Mouse (Mus musculus): Measurements from ENCODE around the gene Ttc19.
"Not testable (repeated sequence)": the region's sequence is repeated elsewhere in the genome, so short reads cannot be mapped to it uniquely, and the experiment has no call there.

Ttc19 gene

DNA sequence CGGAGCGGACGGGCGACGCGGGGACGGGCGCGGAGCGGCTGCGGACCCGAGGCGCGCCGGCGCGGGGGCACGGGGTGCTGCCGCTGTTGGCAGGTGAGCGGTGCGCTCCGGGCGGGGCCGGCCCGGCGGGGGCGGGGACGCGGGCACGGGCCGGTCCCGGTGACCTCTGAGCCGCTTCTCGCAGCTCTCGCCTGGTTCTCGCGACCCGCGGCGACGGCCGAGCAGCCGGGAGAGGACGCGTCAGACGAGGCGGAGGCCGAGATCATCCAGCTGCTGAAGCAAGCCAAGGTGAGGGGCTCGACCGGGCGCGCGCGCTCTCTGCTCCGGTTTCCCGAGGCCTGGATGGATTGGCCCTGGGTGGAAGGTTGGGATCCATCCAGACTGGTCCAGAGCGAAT lies 326 bp downstream of the Ttc19 start:
- no peak for DNase-seq (ENCODE audit: extremely low read depth, low read depth, low spot score)

DNA sequence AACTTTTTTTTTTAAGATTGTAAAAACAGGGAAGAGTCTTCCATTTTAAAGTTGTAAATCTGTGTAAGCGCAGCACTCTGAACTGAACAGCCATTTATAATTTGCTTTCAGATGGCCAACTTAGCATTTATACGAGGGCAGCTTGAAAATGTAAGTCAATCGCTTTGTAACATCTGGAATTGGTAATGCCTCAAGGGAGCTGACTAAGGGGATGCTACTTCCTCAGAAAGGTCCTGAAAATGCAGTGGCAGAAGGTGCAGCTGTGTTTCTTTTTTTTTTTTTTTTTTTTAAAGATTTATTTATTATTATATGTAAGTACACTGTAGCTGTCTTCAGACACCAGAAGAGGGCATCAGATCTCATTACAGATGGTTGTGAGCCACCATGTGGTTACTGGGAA lies 2.7 kb downstream of the Ttc19 start:
- not testable (repeated sequence) for DNase-seq (ENCODE audit: extremely low read depth, low read depth, low spot score)

DNA sequence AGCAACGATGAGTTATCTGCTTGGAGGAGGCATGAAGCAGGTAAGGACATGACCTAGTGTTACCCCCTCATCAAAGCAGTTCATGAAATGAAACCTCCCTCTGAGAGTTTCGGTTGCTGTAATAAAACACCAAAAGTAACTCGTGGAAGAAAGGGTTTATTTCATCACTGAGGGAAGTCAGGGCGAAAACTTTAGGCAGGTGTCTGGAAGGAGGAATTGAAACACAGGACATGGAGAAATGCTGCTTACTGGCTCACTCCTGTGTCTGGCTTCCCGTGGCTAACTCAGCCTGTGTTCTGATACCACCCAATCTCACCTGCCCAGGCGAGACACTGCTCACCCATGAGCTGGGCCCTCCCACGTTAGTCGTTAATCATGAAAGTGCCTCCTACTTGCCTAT lies 3.7 kb downstream of the Ttc19 start:
- DNase-seq (ENCODE audit: extremely low read depth, low read depth, low spot score), result no peak

DNA sequence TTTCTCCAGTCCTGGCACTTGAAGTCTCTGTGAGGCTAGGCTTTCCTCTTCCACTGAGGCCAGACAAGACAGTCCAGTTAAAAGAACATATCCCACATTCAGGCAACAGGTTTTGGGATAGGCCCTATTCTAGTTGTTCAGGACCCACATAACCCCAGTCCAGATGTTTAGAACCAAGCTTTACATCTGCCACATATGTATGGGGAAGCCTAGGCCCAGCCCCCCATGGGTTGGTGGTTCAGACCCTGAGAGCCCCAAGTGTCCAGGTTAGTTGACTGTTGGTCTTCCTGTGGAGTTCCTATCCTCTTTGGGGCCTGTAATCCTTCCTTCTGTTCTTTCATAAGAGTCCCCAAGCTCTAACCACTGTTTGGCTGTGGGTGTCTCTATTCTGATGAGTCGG lies 6.4 kb downstream of the Ttc19 start:
- DNase-seq (ENCODE audit: extremely low read depth, low read depth, low spot score), result no peak

- no peak for DNase-seq (ENCODE audit: extremely low read depth, low read depth, low spot score)
These were observed 12.8 kb downstream of the Ttc19 start for GRCm38 (mm10) chr11:62294121-62294520.

GRCm38 (mm10) chr11:62298883-62299282 lies 17.6 kb downstream of the Ttc19 start:
- no peak for DNase-seq (ENCODE audit: extremely low read depth, low read depth, low spot score)

DNA sequence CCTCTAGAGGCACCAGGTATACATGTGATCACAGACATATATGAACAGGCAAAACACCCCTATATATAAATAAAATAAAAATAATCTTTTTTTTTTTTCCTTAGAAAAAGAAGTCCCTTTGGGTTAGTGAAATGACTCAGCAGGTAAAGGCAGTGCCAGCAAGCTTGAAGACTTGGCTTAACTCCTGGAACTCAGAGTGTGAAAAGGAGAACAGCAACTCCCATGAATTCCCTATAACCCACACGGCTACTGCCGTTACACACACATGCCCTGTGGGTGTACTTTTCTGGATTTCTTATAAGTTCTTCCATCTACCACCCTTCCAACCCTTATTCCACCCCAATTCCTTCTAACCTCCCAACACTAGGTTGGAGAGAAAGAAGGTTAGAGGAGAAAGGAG lies 24.6 kb downstream of the Ttc19 start:
- DNase-seq (ENCODE audit: extremely low read depth, low read depth, low spot score), result no peak

- no peak for DNase-seq (ENCODE audit: extremely low read depth, low read depth, low spot score)
These were observed 28.0 kb downstream of the Ttc19 start for GRCm38 (mm10) chr11:62309296-62309695.

DNA sequence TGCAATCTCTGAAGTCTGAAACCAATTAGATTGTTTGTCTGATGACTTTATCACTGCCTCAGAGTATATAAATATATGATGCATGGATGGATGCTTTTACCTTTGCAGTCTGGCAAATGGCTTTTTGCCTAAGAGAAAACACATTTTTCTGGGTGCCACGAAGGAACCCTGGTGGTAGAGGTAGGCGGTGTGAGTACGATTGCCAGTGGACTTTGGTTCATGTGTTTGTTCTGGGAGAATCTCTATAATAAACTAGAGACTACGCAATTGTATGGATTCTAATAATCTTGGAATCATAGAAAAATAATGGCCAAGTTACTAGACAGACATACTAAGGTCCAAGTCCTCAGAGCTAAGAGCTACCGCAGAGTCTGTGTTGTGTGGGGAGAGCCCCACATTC lies 33.7 kb downstream of the Ttc19 start:
- no peak for DNase-seq (ENCODE audit: extremely low read depth, low read depth, low spot score)

DNA sequence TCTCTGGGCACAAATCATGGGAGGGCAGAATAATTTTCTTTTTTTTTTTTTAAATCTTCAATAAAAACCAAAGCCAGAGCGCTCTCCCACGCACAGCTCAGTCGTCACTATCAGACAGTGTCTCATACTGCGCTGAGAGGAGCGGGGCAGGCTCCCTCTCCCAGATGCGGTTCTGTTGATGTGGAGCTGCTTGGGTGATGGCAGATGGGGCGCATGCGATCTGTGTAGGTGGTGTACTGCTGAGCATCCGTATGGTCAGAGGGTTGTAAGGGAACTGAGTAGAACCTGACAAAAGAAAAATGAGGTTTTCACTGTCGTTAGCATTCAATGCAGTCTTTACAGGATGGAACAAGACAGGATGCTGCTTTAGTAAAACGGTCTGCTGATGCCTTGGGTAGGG lies 36.5 kb downstream of the Ttc19 start:
- no peak for DNase-seq (ENCODE audit: extremely low read depth, low read depth, low spot score)

DNA sequence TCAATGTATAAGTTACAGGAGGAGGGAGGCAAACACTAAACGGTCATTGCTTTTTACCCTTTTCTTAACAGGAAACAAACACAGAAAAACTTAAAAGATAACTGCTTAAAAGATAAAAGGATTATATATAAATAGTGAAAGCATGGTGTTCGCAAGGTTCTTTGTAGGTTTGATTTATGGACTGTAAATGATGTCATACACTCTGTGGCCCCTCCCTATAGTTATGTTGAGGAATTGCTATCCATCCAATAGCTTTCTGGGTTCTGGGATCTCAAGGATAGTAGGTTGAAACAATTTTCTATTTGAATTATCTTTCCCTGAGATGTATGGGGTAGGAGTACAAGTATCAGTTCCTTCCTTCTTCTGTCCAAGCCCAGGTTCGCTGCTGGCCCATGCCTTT lies 38.8 kb downstream of the Ttc19 start:
- no peak for DNase-seq (ENCODE audit: extremely low read depth, low read depth, low spot score)

DNA sequence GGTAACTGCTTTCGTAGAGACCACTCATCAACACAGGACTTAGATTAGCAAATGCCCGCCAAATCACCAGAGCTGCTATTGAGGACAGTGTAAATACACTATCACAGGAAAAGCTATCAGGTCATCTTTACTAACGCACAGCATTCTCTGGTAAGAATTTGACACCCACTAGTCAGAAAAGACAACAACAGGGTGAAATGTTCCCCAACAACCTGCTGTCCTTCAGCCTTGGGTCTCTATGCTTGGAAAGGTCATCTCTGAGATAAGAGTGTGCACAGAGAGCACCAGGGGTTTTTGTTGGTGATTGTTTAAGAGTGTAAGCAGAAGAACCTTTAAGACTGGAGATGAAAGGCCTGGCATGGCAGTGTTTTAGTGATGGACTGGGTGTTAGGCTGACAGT lies 42.4 kb downstream of the Ttc19 start:
- DNase-seq (ENCODE audit: extremely low read depth, low read depth, low spot score), result no peak

GRCm38 (mm10) chr11:62331141-62331540 lies 49.9 kb downstream of the Ttc19 start:
- no peak for DNase-seq (ENCODE audit: extremely low read depth, low read depth, low spot score)

GRCm38 (mm10) chr11:62332228-62332627 lies 51.0 kb downstream of the Ttc19 start:
- DNase-seq (ENCODE audit: extremely low read depth, low read depth, low spot score), result no peak

GRCm38 (mm10) chr11:62343002-62343401 lies 61.7 kb downstream of the Ttc19 start:
- no peak for DNase-seq (ENCODE audit: extremely low read depth, low read depth, low spot score)

DNA sequence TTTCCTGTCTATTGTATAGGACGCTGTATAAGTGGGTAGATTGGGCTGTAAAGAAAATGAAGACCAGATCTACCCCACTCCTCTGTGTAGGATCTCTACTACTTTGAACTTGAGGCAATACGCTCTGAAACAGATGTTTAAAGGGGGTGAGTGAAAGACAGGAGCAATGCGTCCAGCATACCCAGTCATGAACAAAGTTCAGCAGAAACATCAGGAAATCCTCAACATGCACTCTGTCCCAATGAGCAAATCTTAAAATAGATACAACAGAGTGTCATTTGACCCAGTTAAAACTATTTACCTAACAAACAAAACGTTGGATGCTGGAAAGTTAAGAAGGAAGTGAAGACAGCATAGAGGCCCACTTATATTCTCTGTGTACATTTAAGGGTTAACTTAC lies 70.7 kb downstream of the Ttc19 start:
- no peak for DNase-seq (ENCODE audit: extremely low read depth, low read depth, low spot score)

DNA sequence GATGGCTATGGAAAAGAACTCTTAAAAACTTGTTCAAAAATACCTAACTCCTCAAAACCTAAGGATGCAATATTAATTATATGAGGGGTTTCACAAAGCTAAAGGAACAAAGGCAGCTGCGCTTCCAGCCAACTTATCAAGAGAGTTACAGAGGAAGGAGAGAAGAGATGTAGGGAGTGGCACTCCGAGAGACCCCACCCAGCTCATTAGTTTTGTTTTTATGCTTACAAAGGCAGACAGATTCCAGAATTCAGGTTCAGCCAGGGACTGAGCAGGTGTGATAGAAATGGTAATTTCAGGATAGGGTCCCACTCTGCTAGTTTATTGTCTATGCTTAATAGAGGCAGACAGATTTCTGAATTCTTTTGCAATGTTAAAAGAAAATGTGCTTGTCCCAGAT lies 73.9 kb downstream of the Ttc19 start:
- DNase-seq (ENCODE audit: extremely low read depth, low read depth, low spot score), result no peak

DNA sequence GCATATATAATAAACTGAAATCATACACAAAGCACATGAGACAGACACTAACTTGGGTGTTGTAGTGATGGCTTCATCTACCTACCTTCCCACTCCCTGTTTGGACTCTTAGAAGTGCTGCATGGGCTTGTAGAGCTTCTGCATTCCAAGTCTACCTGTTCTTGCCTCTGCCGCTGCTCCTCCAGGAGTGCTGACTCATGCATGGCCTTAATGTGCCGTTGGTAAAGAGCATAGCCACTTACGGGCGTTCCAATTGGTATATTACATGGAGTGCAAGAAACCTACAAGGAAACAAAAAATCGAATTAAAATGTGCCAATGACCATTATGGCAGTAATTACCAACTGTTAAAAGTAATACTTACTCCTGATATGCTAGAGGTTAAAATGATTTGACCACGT lies 85.6 kb downstream of the Ttc19 start:
- DNase-seq (ENCODE audit: extremely low read depth, low read depth, low spot score), result no peak

GRCm38 (mm10) chr11:62369924-62370323 lies 88.7 kb downstream of the Ttc19 start:
- DNase-seq (ENCODE audit: extremely low read depth, low read depth, low spot score), result no peak

GRCm38 (mm10) chr11:62371776-62372175 lies 90.5 kb downstream of the Ttc19 start:
- DNase-seq (ENCODE audit: extremely low read depth, low read depth, low spot score), result no peak

GRCm38 (mm10) chr11:62377202-62377851 lies 96.1 kb downstream of the Ttc19 start:
- DNase-seq (ENCODE audit: extremely low read depth, low read depth, low spot score), result not testable (repeated sequence)
